Comparison of ENCODE assay signal across 7 mouse cellular contexts in the genomic region with DNA sequence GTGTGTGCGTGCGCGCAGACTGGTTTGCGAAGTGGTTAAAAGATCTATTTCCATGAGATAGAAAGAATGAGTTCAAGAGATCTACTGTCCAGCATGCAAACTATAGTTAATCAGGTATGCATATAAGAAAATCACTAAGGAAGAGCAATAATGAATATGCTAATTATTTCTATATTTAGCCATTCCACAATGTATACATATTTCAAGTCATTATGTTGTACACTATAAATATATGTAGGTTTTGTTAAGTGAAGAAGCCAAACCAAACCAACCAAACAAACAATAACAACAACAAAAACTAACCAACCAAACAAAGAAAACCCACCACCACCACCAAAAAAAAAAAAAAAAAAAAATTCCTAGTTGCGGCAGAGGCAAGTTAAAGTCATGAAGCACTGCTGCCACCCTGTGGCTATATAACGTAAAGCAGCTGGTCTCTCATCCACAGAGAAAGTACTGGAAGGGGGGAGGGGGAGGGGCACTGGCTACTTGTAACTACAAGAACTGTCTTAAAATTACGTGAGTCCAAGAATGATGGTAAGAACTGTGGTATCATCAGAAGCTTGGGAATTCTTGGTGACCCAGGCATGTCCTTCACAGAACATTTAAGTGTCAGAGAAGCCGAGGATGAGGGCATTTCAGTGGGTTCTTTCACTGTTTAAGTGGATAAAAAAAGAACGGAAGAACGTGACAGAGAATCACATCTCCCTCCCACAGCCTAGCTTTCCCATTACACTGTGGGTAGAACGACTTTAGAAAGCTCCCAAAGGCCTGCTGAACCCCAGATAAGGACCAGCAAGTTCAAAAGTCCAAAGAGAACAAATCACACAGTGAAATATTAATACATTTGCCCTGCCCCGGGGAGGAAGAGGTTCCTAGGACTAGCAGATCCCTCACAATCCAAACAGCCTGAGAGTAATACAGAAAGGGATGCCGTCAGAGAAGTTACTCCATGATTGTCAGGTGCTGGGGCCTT. TPM values are rescaled to one million over a fixed set of nuclear protein-coding genes. Genes with fewer than 3 reads are reported as not detected.
DNase-seq lines count a peak whose midpoint lies in the region; ATAC-seq and TF ChIP-seq lines count a peak whose summit lies in the region.

No protein-coding gene starts in this region.

- DNase-seq in ZHBTc4 (ENCODE audit: low read depth, low spot score) = peak; percentile 92
- peak; percentile 74 for DNase-seq in cerebellum, adult 9-10 months
- DNase-seq in frontal cortex, postnatal 14 days (ENCODE audit: low spot score in 2 of 2) = peak; percentile 64 to 77
- peak; percentile 72 for DNase-seq in left cerebral cortex, adult 2 months (ENCODE audit: extremely low spot score in 1 of 2, low spot score in 2 of 2)
- DNase-seq in midbrain, embryonic 10.5 days (ENCODE audit: low spot score) = peak; percentile 63
- DNase-seq in right cerebral cortex, postnatal 36 days (ENCODE audit: low spot score in 2 of 2) = peak; percentile 61 to 70

- H3K9ac ChIP-seq in hindbrain, embryonic 16.5 days (ENCODE audit: low read depth, low read length) = no peak overlapping the region

- H3K4me2 ChIP-seq in hindbrain, embryonic 16.5 days (ENCODE audit: low read length) = no peak overlapping the region

- ATAC-seq in hindbrain, embryonic 16.5 days = peak; percentile 56

- 57% methylated on average over 13 of the region's 13 CpGs for WGBS in hindbrain, embryonic 16.5 days
- 56% methylated on average over 13 of the region's 13 CpGs for WGBS in midbrain, embryonic 10.5 days

- H3K4me3 ChIP-seq in hindbrain, embryonic 16.5 days (ENCODE audit: low read length) = no peak overlapping the region
- H3K4me3 ChIP-seq in left cerebral cortex, adult 2 months = no peak overlapping the region
- no peak overlapping the region for H3K4me3 ChIP-seq in midbrain, embryonic 10.5 days

- peak; percentile 72 for TF ChIP-seq CTCF in left cerebral cortex, adult 2 months (IDR thresholded peaks at IDR 0.05)

- H3K27ac ChIP-seq in hindbrain, embryonic 16.5 days (ENCODE audit: low read depth, low read length) = no peak overlapping the region
- H3K27ac ChIP-seq in left cerebral cortex, adult 2 months = no peak overlapping the region
- no peak overlapping the region for H3K27ac ChIP-seq in midbrain, embryonic 10.5 days (replicated peaks)

- H3K9me3 ChIP-seq in hindbrain, embryonic 16.5 days (ENCODE audit: control insufficient read depth, low read length) = no peaks in the 10 kb centered on the region
- no peaks in the 10 kb centered on the region for H3K9me3 ChIP-seq in midbrain, embryonic 10.5 days (replicated peaks)

- no peaks in the 10 kb centered on the region for H3K27me3 ChIP-seq in hindbrain, embryonic 16.5 days (replicated peaks; ENCODE audit: control insufficient read depth, insufficient read depth, low read length)
- no peaks in the 10 kb centered on the region for H3K27me3 ChIP-seq in midbrain, embryonic 10.5 days (ENCODE audit: low read depth, poor library complexity, severe bottlenecking)

- H3K36me3 ChIP-seq in hindbrain, embryonic 16.5 days (ENCODE audit: control insufficient read depth, insufficient read depth, low read length) = no peaks in the 10 kb centered on the region
- no peaks in the 10 kb centered on the region for H3K36me3 ChIP-seq in midbrain, embryonic 10.5 days

- no peaks in the 10 kb centered on the region for H3K4me1 ChIP-seq in hindbrain, embryonic 16.5 days (ENCODE audit: control insufficient read depth, insufficient read depth, low read depth, low read length)
- no peaks in the 10 kb centered on the region for H3K4me1 ChIP-seq in midbrain, embryonic 10.5 days

- intact Hi-C loops in left cerebral cortex, adult 2 months (cut with DNase I) = loop anchor here (1.0 to 5.0 kb wide), 3 partner anchors 54 to 1501 kb away; no protein-coding TSS in a partner anchor

RNA-seq across cellular contexts. Expression of a gene that starts 19.8 kb away (rescaled TPM):
- polyA plus RNA-seq in hindbrain, embryonic 16.5 days (2015; fragmentation: Nextera tagmentation; extraction: Ambion mirVana) = 110 and 123 TPM in 2 replicates
- 100 to 1,000 TPM; 106 to 123 TPM for total RNA-seq in left cerebral cortex, adult 2 months (2021)
- 45.4 and 46.5 TPM in 2 replicates for polyA plus RNA-seq in midbrain, embryonic 10.5 days (2016; fragmentation: Nextera tagmentation; extraction: Ambion mirVana)

RNA-seq across cellular contexts. Expression of a gene that starts 35.6 kb away (rescaled TPM):
- polyA plus RNA-seq in hindbrain, embryonic 16.5 days (2015; fragmentation: Nextera tagmentation; extraction: Ambion mirVana) = 1.4 and 1.5 TPM in 2 replicates
- total RNA-seq in left cerebral cortex, adult 2 months (2021) = 1 to 10 TPM in 1 of 2 experiments, under 1 TPM in 1; 0.75 to 1.2 TPM
- 0.22 and 0.30 TPM in 2 replicates for polyA plus RNA-seq in midbrain, embryonic 10.5 days (2016; fragmentation: Nextera tagmentation; extraction: Ambion mirVana)

RNA-seq across cellular contexts. Expression of a gene that starts 39.3 kb away (rescaled TPM):
- 0.26 TPM in 2 replicates for polyA plus RNA-seq in hindbrain, embryonic 16.5 days (2015; fragmentation: Nextera tagmentation; extraction: Ambion mirVana)
- not detected for total RNA-seq in left cerebral cortex, adult 2 months (2021)
- not detected in 2 replicates for polyA plus RNA-seq in midbrain, embryonic 10.5 days (2016; fragmentation: Nextera tagmentation; extraction: Ambion mirVana)
